Mouse (Mus musculus) megakaryocyte, embryonic 14.5 days (primary cell): ENCODE measurements at regions not wholly inside any gene's neighbourhood (a gene's known extent, or its start where the extent isn't known, plus 50 kb on each side); places are given as distances from the start of the nearest gene placed in this dataset.

Experiments used
- FLI1 ChIP-seq: IDR thresholded peaks from 2 replicates; pipeline ENCODE4 v1.6.1; 2012; ENCODE audit warnings: low read length, inconsistent platforms, mixed read lengths
- GATA1 ChIP-seq: IDR thresholded peaks from 3 replicates; pipeline ENCODE4 v1.6.1; 2012; ENCODE audit warnings: mixed read lengths, low read length, inconsistent platforms, borderline replicate concordance

GRCm38 (mm10) chr15:6934564-6934980, 59.8 kb upstream of the Osmr start:
- TF ChIP-seq GATA1 = no peak
- no peak for TF ChIP-seq FLI1
